ENCODE assay signal across 18 mouse cellular contexts in the genomic region with DNA sequence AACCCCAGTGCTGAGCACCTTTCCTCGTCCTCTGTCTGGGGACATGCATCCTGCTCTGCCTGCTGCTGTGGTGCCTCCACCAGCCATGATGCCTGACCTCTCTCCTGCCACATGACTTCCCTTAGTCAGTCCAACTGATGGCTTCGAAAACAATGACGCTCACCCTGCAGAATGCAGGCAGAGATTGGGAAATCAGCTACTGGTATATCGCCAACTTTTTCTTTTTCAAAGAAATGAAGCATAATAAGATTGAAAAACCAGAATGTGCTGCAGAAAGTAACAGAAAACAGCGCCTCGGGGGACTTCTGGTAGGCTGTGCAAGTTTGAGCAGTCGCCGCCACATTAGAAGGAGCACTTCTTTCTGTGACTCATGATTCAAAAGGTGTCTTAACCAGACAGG. TPM values are rescaled to one million over a fixed set of nuclear protein-coding genes. Genes with fewer than 3 reads are reported as not detected.
A peak's percentile ranks its signal among the peaks of the same experiment; 100 is the strongest.
DNase-seq lines count a peak whose midpoint lies in the region; ATAC-seq lines count a peak whose summit lies in the region.
"Had no signal": no experiment of that assay in that cellular context is flagged by ENCODE, and none has a peak within 500 bp of the region (broad histone marks: within the 10 kb centered on the region; RNA-seq: fewer than 3 reads in every experiment).

No protein-coding gene starts in this region.

- ATAC-seq in CD4-positive, CD25-positive, alpha-beta regulatory T cell, adult 4 months = no peak
- ATAC-seq: forebrain, embryonic 16.5 days; intestine, postnatal 0 days; midbrain, embryonic 13.5 days had no signal

- peak; percentile 51 for DNase-seq in adrenal gland, adult 2 months
- DNase-seq in adrenal gland, adult 18-20 months (ENCODE audit: low spot score in 2 of 2) = no peak
- peak; percentile 24 for DNase-seq in kidney, postnatal 10 days
- DNase-seq in kidney, adult 18-20 months = no peak
- peak; percentile 54 for DNase-seq in gastrocnemius, postnatal 25 days
- peak; percentile 42 for DNase-seq in lung, postnatal 14 days
- DNase-seq in thymus, adult 18-20 months = no peak
- DNase-seq: cerebellum, adult 18-20 months; embryo, embryonic 11 days had no signal

RNA-seq across cellular contexts. Expression of a gene that starts 18.7 kb away (rescaled TPM):
- 10 to 100 TPM; 14.7 to 21.4 TPM for total RNA-seq in adrenal gland, adult 2 months (2021)
- 7.3 and 9.1 TPM in 2 replicates for polyA plus RNA-seq in adrenal gland, adult 2 months (2012; rRNA removed)
- 10 to 100 TPM in 1 of 2 experiments, 1 to 10 TPM in 1; 9.4 to 20.1 TPM for total RNA-seq in adrenal gland, adult 18-20 months (2021)
- total RNA-seq in gastrocnemius, postnatal 25 days (2021) = 10 to 100 TPM; 11.6 to 13.0 TPM
- not detected for polyA plus RNA-seq in CD4-positive, CD25-positive, alpha-beta regulatory T cell, adult 4 months (2017; shearing (Covaris generic))

RNA-seq across cellular contexts. Expression of a gene that starts 33.8 kb away (rescaled TPM):
- total RNA-seq in adrenal gland, adult 2 months (2021) = not detected
- polyA plus RNA-seq in adrenal gland, adult 2 months (2012; rRNA removed) = 0.16 and 3.5 TPM in 2 replicates
- not detected for total RNA-seq in adrenal gland, adult 18-20 months (2021)
- total RNA-seq in gastrocnemius, postnatal 25 days (2021) = not detected
- not detected for polyA plus RNA-seq in CD4-positive, CD25-positive, alpha-beta regulatory T cell, adult 4 months (2017; shearing (Covaris generic))
- total RNA-seq: ES-E14; layer of hippocampus, postnatal 14 days had no signal
- polyA plus RNA-seq: forebrain, embryonic 16.5 days; heart, embryonic 15.5 days; liver, embryonic 11.5 days; midbrain, embryonic 13.5 days; neural tube, embryonic 13.5 days had no signal

RNA-seq across cellular contexts. Expression of a gene that starts 56.2 kb away (rescaled TPM):
- total RNA-seq in adrenal gland, adult 2 months (2021) = not detected
- 1.8 TPM in 1 of 2 replicates, not detected in the other for polyA plus RNA-seq in adrenal gland, adult 2 months (2012; rRNA removed)
- not detected for total RNA-seq in adrenal gland, adult 18-20 months (2021)
- not detected for total RNA-seq in gastrocnemius, postnatal 25 days (2021)
- not detected for polyA plus RNA-seq in CD4-positive, CD25-positive, alpha-beta regulatory T cell, adult 4 months (2017; shearing (Covaris generic))
- total RNA-seq: ES-E14; layer of hippocampus, postnatal 14 days had no signal
- polyA plus RNA-seq: forebrain, embryonic 16.5 days; heart, embryonic 15.5 days; liver, embryonic 11.5 days; midbrain, embryonic 13.5 days; neural tube, embryonic 13.5 days had no signal

Comparison
In these comparisons a context has a peak if more than half of its experiments do, and no peak if none do; other contexts are left out.
1. DNase-seq: peak in adrenal gland, adult 2 months (single experiment), kidney, postnatal 10 days (single experiment), gastrocnemius, postnatal 25 days (single experiment) and lung, postnatal 14 days (single experiment); none in adrenal gland, adult 18-20 months (0 of 2), kidney, adult 18-20 months (single experiment) and thymus, adult 18-20 months (0 of 2).